Mouse (Mus musculus) neural tube, embryonic 13.5 days (tissue): ENCODE data around the gene Cyb5b. TPM values are rescaled to one million over a fixed set of nuclear protein-coding genes. Genes with fewer than 3 reads are reported as not detected.
A peak's percentile ranks its signal among the peaks of the same experiment; 100 is the strongest.

Experiments used
- ATAC-seq: fragments of 200-750 bp; cut with Nextera tagmentation; 2 replicates; pipeline ENCODE4 v1.8.0; 2017; ENCODE audit warnings: low read depth, mild to moderate bottlenecking, moderate TSS enrichment, moderate library complexity
- H3K27ac ChIP-seq: fragments of 300-500 bp; sonication (generic); replicated peaks from 2 replicates; pipeline ENCODE4 v1.5.1; 2015; ENCODE audit warnings: moderate library complexity, mild to moderate bottlenecking, inconsistent platforms
- H3K27me3 ChIP-seq: fragments of 300-500 bp; sonication (generic); 2 replicates; pipeline ENCODE4 v1.6.1; 2015; ENCODE audit warnings: mild to moderate bottlenecking, inconsistent platforms
- H3K36me3 ChIP-seq: fragments of 300-500 bp; sonication (generic); 2 replicates; pipeline ENCODE4 v1.6.1; 2015; ENCODE audit warnings: mild to moderate bottlenecking, inconsistent platforms
- H3K4me1 ChIP-seq: fragments of 300-500 bp; sonication (generic); replicated peaks from 2 replicates; pipeline ENCODE4 v1.6.1; 2015; ENCODE audit warnings: inconsistent platforms
- H3K4me2 ChIP-seq: fragments of 300-500 bp; sonication (generic); 2 replicates; pipeline ENCODE4 v1.6.1; 2015; ENCODE audit warnings: inconsistent platforms, mild to moderate bottlenecking, moderate library complexity
- H3K4me3 ChIP-seq: fragments of 300-500 bp; sonication (generic); 2 replicates; pipeline ENCODE4 v1.5.1; 2015; ENCODE audit warnings: mild to moderate bottlenecking, inconsistent platforms
- H3K9ac ChIP-seq: fragments of 300-500 bp; sonication (generic); 2 replicates; pipeline ENCODE4 v1.6.1; 2015; ENCODE audit warnings: moderate library complexity, mild to moderate bottlenecking, inconsistent platforms
- H3K9me3 ChIP-seq: fragments of 300-500 bp; sonication (generic); 2 replicates; pipeline ENCODE4 v1.6.1; 2016; ENCODE audit warnings: inconsistent platforms
- WGBS: fragments of 180-500 bp; shearing (Covaris S2); methylation state at CpG from one replicate; pipeline ENCODE4 v1.1.7; 2015; 5-methylcytosine and 5-hydroxymethylcytosine counted together
- polyA plus RNA-seq: library from polyadenylated mRNA; unstranded; fragments of >200 nt; fragmentation: Nextera tagmentation; extraction: Ambion mirVana; gene quantifications from 2 replicates; pipeline ENCODE4 v1.2.1, GENCODE M21; 2015

The Cyb5b gene
- polyA plus RNA-seq, 1 experiment from 2014 or later, result 94.1 TPM

GRCm38 (mm10) chr8:107117019-107117418 lies 33.4 kb upstream of the Cyb5b start:
- WGBS, result 14% methylated on average over 2 of the region's 2 CpGs

GRCm38 (mm10) chr8:107118803-107119233 lies 31.6 kb upstream of the Cyb5b start:
- no peak overlapping the region for H3K4me2 ChIP-seq
- no peak for ATAC-seq

More at GRCm38 (mm10) chr8:107117019-107117418, 33.4 kb upstream of the Cyb5b start:
- H3K27ac ChIP-seq, result no peak overlapping the region
- no peaks in the 10 kb centered on the region for H3K36me3 ChIP-seq
- H3K4me2 ChIP-seq, result no peak overlapping the region
- H3K4me1 ChIP-seq, result peaks cover 9% of the 10 kb centered on the region
- no peaks in the 10 kb centered on the region for H3K27me3 ChIP-seq
- no peak for ATAC-seq
- no peak overlapping the region for H3K9ac ChIP-seq
- no peak overlapping the region for H3K4me3 ChIP-seq
- H3K9me3 ChIP-seq, result no peaks in the 10 kb centered on the region

GRCm38 (mm10) chr8:107119412-107119811 lies 31.0 kb upstream of the Cyb5b start:
- ATAC-seq, result no peak
- no peaks in the 10 kb centered on the region for H3K36me3 ChIP-seq
- no peak overlapping the region for H3K4me3 ChIP-seq

More at GRCm38 (mm10) chr8:107118803-107119233, 31.6 kb upstream of the Cyb5b start:
- Histone ChIP-seq H3K9ac (no peak overlapping the region), H3K4me1 (peaks cover 16% of the 10 kb centered on the region), H3K4me3 (no peak overlapping the region), H3K36me3 (no peaks in the 10 kb centered on the region), H3K9me3 (no peaks in the 10 kb centered on the region), H3K27ac (no peak overlapping the region), H3K27me3 (no peaks in the 10 kb centered on the region)
- WGBS, result 67% methylated on average over 7 of the region's 7 CpGs

GRCm38 (mm10) chr8:107120806-107121205 lies 29.6 kb upstream of the Cyb5b start:
- Histone ChIP-seq H3K4me3 (no peak overlapping the region), H3K27ac (no peak overlapping the region), H3K9me3 (no peaks in the 10 kb centered on the region), H3K9ac (no peak overlapping the region), H3K36me3 (no peaks in the 10 kb centered on the region), H3K4me2 (no peak overlapping the region), H3K4me1 (peaks cover 6% of the 10 kb centered on the region), H3K27me3 (no peaks in the 10 kb centered on the region)
- no peak for ATAC-seq

More at GRCm38 (mm10) chr8:107119412-107119811, 31.0 kb upstream of the Cyb5b start:
- Histone ChIP-seq H3K9ac (no peak overlapping the region), H3K4me1 (peaks cover 11% of the 10 kb centered on the region), H3K27ac (no peak overlapping the region), H3K4me2 (no peak overlapping the region), H3K9me3 (no peaks in the 10 kb centered on the region), H3K27me3 (no peaks in the 10 kb centered on the region)
- 68% methylated on average over 9 of the region's 9 CpGs for WGBS

GRCm38 (mm10) chr8:107121681-107122291 lies 28.7 kb upstream of the Cyb5b start:
- Histone ChIP-seq H3K27me3 (no peaks in the 10 kb centered on the region), H3K36me3 (no peaks in the 10 kb centered on the region), H3K9ac (no peak overlapping the region), H3K27ac (no peak overlapping the region), H3K9me3 (no peaks in the 10 kb centered on the region), H3K4me2 (no peak overlapping the region), H3K4me1 (peaks cover 6% of the 10 kb centered on the region), H3K4me3 (no peak overlapping the region)
- no peak for ATAC-seq
- 94% methylated on average over 7 of the region's 7 CpGs for WGBS

GRCm38 (mm10) chr8:107123063-107123614 lies 27.3 kb upstream of the Cyb5b start:
- H3K36me3 ChIP-seq, result no peaks in the 10 kb centered on the region
- ATAC-seq, result no peak
- no peak overlapping the region for H3K4me3 ChIP-seq
- H3K27ac ChIP-seq, result no peak overlapping the region
- H3K4me1 ChIP-seq, result peaks cover 6% of the 10 kb centered on the region
- 21% methylated on average over 9 of the region's 9 CpGs for WGBS
- H3K9ac ChIP-seq, result no peak overlapping the region
- no peaks in the 10 kb centered on the region for H3K9me3 ChIP-seq
- no peaks in the 10 kb centered on the region for H3K27me3 ChIP-seq
- no peak overlapping the region for H3K4me2 ChIP-seq

- 77% methylated on average over 8 of the region's 8 CpGs for WGBS
These were observed 26.1 kb upstream of the Cyb5b start for GRCm38 (mm10) chr8:107124343-107124742.

GRCm38 (mm10) chr8:107129171-107130025 lies 21.0 kb upstream of the Cyb5b start:
- no peaks in the 10 kb centered on the region for H3K27me3 ChIP-seq
- 0 out of 2 replicates have a peak overlapping the region, but pooled peaks have one; percentile 3 for H3K27ac ChIP-seq
- 57% methylated on average over 8 of the region's 8 CpGs for WGBS
- no peak overlapping the region for H3K9ac ChIP-seq
- H3K4me2 ChIP-seq, result no peak overlapping the region
- H3K36me3 ChIP-seq, result no peaks in the 10 kb centered on the region
- no peaks in the 10 kb centered on the region for H3K4me1 ChIP-seq
- no peaks in the 10 kb centered on the region for H3K9me3 ChIP-seq
- no peak for ATAC-seq
- H3K4me3 ChIP-seq, result no peak overlapping the region

More at GRCm38 (mm10) chr8:107124343-107124742, 26.1 kb upstream of the Cyb5b start:
- H3K27me3 ChIP-seq, result no peaks in the 10 kb centered on the region
- peaks cover 6% of the 10 kb centered on the region for H3K4me1 ChIP-seq
- H3K27ac ChIP-seq, result no peak overlapping the region
- no peak for ATAC-seq
- no peaks in the 10 kb centered on the region for H3K36me3 ChIP-seq
- H3K9ac ChIP-seq, result no peak overlapping the region
- no peak overlapping the region for H3K4me3 ChIP-seq
- no peak overlapping the region for H3K4me2 ChIP-seq
- no peaks in the 10 kb centered on the region for H3K9me3 ChIP-seq

GRCm38 (mm10) chr8:107130028-107130427 lies 20.4 kb upstream of the Cyb5b start:
- H3K9ac ChIP-seq, result no peak overlapping the region
- H3K27ac ChIP-seq, result 0 out of 2 replicates have a peak overlapping the region, but pooled peaks have one; percentile 3
- no peaks in the 10 kb centered on the region for H3K9me3 ChIP-seq
- no peaks in the 10 kb centered on the region for H3K27me3 ChIP-seq
- ATAC-seq, result no peak
- H3K4me3 ChIP-seq, result no peak overlapping the region
- H3K4me1 ChIP-seq, result no peaks in the 10 kb centered on the region
- H3K36me3 ChIP-seq, result no peaks in the 10 kb centered on the region
- no peak overlapping the region for H3K4me2 ChIP-seq
- 87% methylated on average over 6 of the region's 6 CpGs for WGBS

- ATAC-seq, result no peak
- H3K36me3 ChIP-seq, result no peaks in the 10 kb centered on the region
- H3K4me1 ChIP-seq, result peaks cover 5% of the 10 kb centered on the region; the same call in 1 of the 2 replicates
- no peak overlapping the region for H3K4me2 ChIP-seq
- H3K27ac ChIP-seq, result no peak overlapping the region
- H3K9me3 ChIP-seq, result no peaks in the 10 kb centered on the region
- 85% methylated on average over 24 of the region's 24 CpGs for WGBS
- no peaks in the 10 kb centered on the region for H3K27me3 ChIP-seq
- no peak overlapping the region for H3K9ac ChIP-seq
- H3K4me3 ChIP-seq, result no peak overlapping the region
These were observed 17.6 kb upstream of the Cyb5b start for GRCm38 (mm10) chr8:107132581-107133491.

GRCm38 (mm10) chr8:107133881-107134280 lies 16.6 kb upstream of the Cyb5b start:
- ATAC-seq, result no peak
- no peak overlapping the region for H3K27ac ChIP-seq
- no peaks in the 10 kb centered on the region for H3K36me3 ChIP-seq
- H3K9me3 ChIP-seq, result no peaks in the 10 kb centered on the region
- H3K4me3 ChIP-seq, result no peak overlapping the region
- H3K4me2 ChIP-seq, result no peak overlapping the region
- H3K9ac ChIP-seq, result no peak overlapping the region
- peaks cover 5% of the 10 kb centered on the region; the same call in 1 of the 2 replicates for H3K4me1 ChIP-seq
- H3K27me3 ChIP-seq, result no peaks in the 10 kb centered on the region
- WGBS, result 51% methylated on average over 6 of the region's 6 CpGs
